11 mouse cellular contexts compared by ENCODE assay signal in genomic region chr11:115335223-115335622, GRCm38 (mm10). TPM values are rescaled to one million over a fixed set of nuclear protein-coding genes. Genes with fewer than 3 reads are reported as not detected.
DNase-seq lines count a peak whose midpoint lies in the region; ATAC-seq lines count a peak whose summit lies in the region.
"Had no signal": no experiment of that assay in that cellular context is flagged by ENCODE, and none has a peak within 500 bp of the region (broad histone marks: within the 10 kb centered on the region; RNA-seq: fewer than 3 reads in every experiment).

No protein-coding gene starts in this region.

- H3K36me3 ChIP-seq in hindbrain, embryonic 12.5 days: no peaks in the 10 kb centered on the region
- no peaks in the 10 kb centered on the region for H3K36me3 ChIP-seq in hindbrain, embryonic 11.5 days (ENCODE audit: control insufficient read depth, insufficient read depth, low read length)
- H3K36me3 ChIP-seq in midbrain, embryonic 10.5 days: no peaks in the 10 kb centered on the region
- H3K36me3 ChIP-seq in midbrain, embryonic 14.5 days (ENCODE audit: control insufficient read depth, insufficient read depth, low read length): no peaks in the 10 kb centered on the region
- no peaks in the 10 kb centered on the region for H3K36me3 ChIP-seq in stomach, embryonic 15.5 days
- H3K36me3 ChIP-seq: heart, embryonic 13.5 days had no signal

- 63% methylated on average over 12 of the region's 12 CpGs for WGBS in hindbrain, embryonic 12.5 days
- 62% methylated on average over 12 of the region's 12 CpGs for WGBS in hindbrain, embryonic 11.5 days
- WGBS in midbrain, embryonic 10.5 days: 56% methylated on average over 12 of the region's 12 CpGs
- WGBS in midbrain, embryonic 14.5 days: 52% methylated on average over 12 of the region's 12 CpGs
- WGBS in stomach, embryonic 15.5 days: 50% methylated on average over 12 of the region's 12 CpGs

- no peak overlapping the region for H3K4me3 ChIP-seq in hindbrain, embryonic 12.5 days
- no peak overlapping the region for H3K4me3 ChIP-seq in hindbrain, embryonic 11.5 days (ENCODE audit: low read depth, low read length)
- peak overlapping the region; percentile 43; the same call in 1 of the 2 replicates for H3K4me3 ChIP-seq in midbrain, embryonic 10.5 days
- no peak overlapping the region for H3K4me3 ChIP-seq in midbrain, embryonic 14.5 days (replicated peaks; ENCODE audit: low read depth, low read length)
- H3K4me3 ChIP-seq in stomach, embryonic 15.5 days (replicated peaks): 0 out of 2 replicates have a peak overlapping the region, but pooled peaks have one; percentile 3

- H3K9me3 ChIP-seq in hindbrain, embryonic 12.5 days (replicated peaks): no peaks in the 10 kb centered on the region
- no peaks in the 10 kb centered on the region for H3K9me3 ChIP-seq in hindbrain, embryonic 11.5 days (ENCODE audit: control insufficient read depth, low read length)
- no peaks in the 10 kb centered on the region for H3K9me3 ChIP-seq in midbrain, embryonic 10.5 days (replicated peaks)
- no peaks in the 10 kb centered on the region for H3K9me3 ChIP-seq in midbrain, embryonic 14.5 days (ENCODE audit: control insufficient read depth, low read length)
- H3K9me3 ChIP-seq in stomach, embryonic 15.5 days: no peaks in the 10 kb centered on the region
- H3K9me3 ChIP-seq: heart, embryonic 13.5 days had no signal

- H3K4me1 ChIP-seq in hindbrain, embryonic 12.5 days: peaks cover 6% of the 10 kb centered on the region; the same call in 1 of the 2 replicates
- 0 out of 2 replicates have a peak, but pooled peaks cover 3% of the 10 kb centered on the region for H3K4me1 ChIP-seq in hindbrain, embryonic 11.5 days (replicated peaks; ENCODE audit: control insufficient read depth, insufficient read depth, low read length)
- H3K4me1 ChIP-seq in midbrain, embryonic 10.5 days: peaks cover 38% of the 10 kb centered on the region
- no peaks in the 10 kb centered on the region; the same call in 1 of the 2 replicates for H3K4me1 ChIP-seq in midbrain, embryonic 14.5 days (ENCODE audit: control insufficient read depth, insufficient read depth, low read length)
- peaks cover 12% of the 10 kb centered on the region for H3K4me1 ChIP-seq in stomach, embryonic 15.5 days
- H3K4me1 ChIP-seq: heart, embryonic 13.5 days had no signal

- peaks cover 64% of the 10 kb centered on the region for H3K27me3 ChIP-seq in hindbrain, embryonic 12.5 days
- peaks cover 26% of the 10 kb centered on the region for H3K27me3 ChIP-seq in hindbrain, embryonic 11.5 days (ENCODE audit: control insufficient read depth, insufficient read depth, low read length)
- H3K27me3 ChIP-seq in midbrain, embryonic 10.5 days (ENCODE audit: low read depth, poor library complexity, severe bottlenecking): peaks cover 92% of the 10 kb centered on the region
- peaks cover 17% of the 10 kb centered on the region; the same call in 1 of the 2 replicates for H3K27me3 ChIP-seq in midbrain, embryonic 14.5 days (ENCODE audit: control insufficient read depth, insufficient read depth, low read length)
- peaks cover 53% of the 10 kb centered on the region for H3K27me3 ChIP-seq in stomach, embryonic 15.5 days (replicated peaks)

- DNase-seq in hindbrain, embryonic 11.5 days (ENCODE audit: low spot score): no peak
- DNase-seq in midbrain, embryonic 10.5 days (ENCODE audit: low spot score): no peak
- DNase-seq in midbrain, embryonic 14.5 days: no peak
- peak; percentile 18 to 71 for DNase-seq in kidney, postnatal 36 days
- no peak for DNase-seq in right cerebral cortex, postnatal 14 days
- DNase-seq: left cerebral cortex, postnatal 4 days had no signal

- H3K4me2 ChIP-seq in hindbrain, embryonic 12.5 days (replicated peaks): peak overlapping the region; percentile 49; the same call in 1 of the 2 replicates
- H3K4me2 ChIP-seq in hindbrain, embryonic 11.5 days (replicated peaks; ENCODE audit: low read depth, low read length): no peak overlapping the region
- no peak overlapping the region; the same call in 1 of the 2 replicates for H3K4me2 ChIP-seq in midbrain, embryonic 14.5 days (ENCODE audit: low read length)
- peak overlapping the region; percentile 49 for H3K4me2 ChIP-seq in stomach, embryonic 15.5 days

- no peak for ATAC-seq in hindbrain, embryonic 12.5 days (ENCODE audit: low FRiP score)
- no peak for ATAC-seq in hindbrain, embryonic 11.5 days (ENCODE audit: low FRiP score)
- no peak for ATAC-seq in midbrain, embryonic 14.5 days (ENCODE audit: low FRiP score, low TSS enrichment)
- ATAC-seq in stomach, embryonic 15.5 days (ENCODE audit: insufficient read depth, low FRiP score, low read depth): no peak

- no peak overlapping the region for H3K27ac ChIP-seq in hindbrain, embryonic 12.5 days
- no peak overlapping the region for H3K27ac ChIP-seq in hindbrain, embryonic 11.5 days (ENCODE audit: low read depth, low read length)
- no peak overlapping the region for H3K27ac ChIP-seq in midbrain, embryonic 10.5 days (replicated peaks)
- H3K27ac ChIP-seq in midbrain, embryonic 14.5 days (replicated peaks; ENCODE audit: low read depth, low read length): no peak overlapping the region
- no peak overlapping the region for H3K27ac ChIP-seq in stomach, embryonic 15.5 days
- H3K27ac ChIP-seq: heart, embryonic 13.5 days; liver, embryonic 14.5 days had no signal

- no peak overlapping the region for H3K9ac ChIP-seq in hindbrain, embryonic 12.5 days
- no peak overlapping the region for H3K9ac ChIP-seq in hindbrain, embryonic 11.5 days (ENCODE audit: low read depth, low read length)
- H3K9ac ChIP-seq in midbrain, embryonic 14.5 days (replicated peaks; ENCODE audit: low read length): no peak overlapping the region
- H3K9ac ChIP-seq in stomach, embryonic 15.5 days: no peak overlapping the region
- H3K9ac ChIP-seq: heart, embryonic 13.5 days; liver, embryonic 14.5 days had no signal

RNA-seq across cellular contexts. Expression of gene Otop3, which starts 0.7 kb away (rescaled TPM):
- 0.13 and 0.17 TPM in 2 replicates for polyA plus RNA-seq in hindbrain, embryonic 12.5 days (2016; fragmentation: Nextera tagmentation; extraction: Ambion mirVana)
- 0.15 and 0.20 TPM in 2 replicates for polyA plus RNA-seq in hindbrain, embryonic 11.5 days (2014; fragmentation: Nextera tagmentation; extraction: Ambion mirVana)
- 0.37 and 0.42 TPM in 2 replicates for polyA plus RNA-seq in midbrain, embryonic 10.5 days (2016; fragmentation: Nextera tagmentation; extraction: Ambion mirVana)
- polyA plus RNA-seq in midbrain, embryonic 14.5 days (2014; fragmentation: Nextera tagmentation; extraction: Ambion mirVana): 0.54 and 1.4 TPM in 2 replicates
- polyA plus RNA-seq in stomach, embryonic 15.5 days (2015; fragmentation: Nextera tagmentation; extraction: Ambion mirVana): 2.4 and 2.7 TPM in 2 replicates
- polyA plus RNA-seq: heart, embryonic 13.5 days; liver, embryonic 14.5 days; thymus, postnatal 0 days had no signal

RNA-seq across cellular contexts. Expression of gene Ush1g, which starts 13.4 kb away (rescaled TPM):
- not detected in 2 replicates for polyA plus RNA-seq in hindbrain, embryonic 12.5 days (2016; fragmentation: Nextera tagmentation; extraction: Ambion mirVana)
- polyA plus RNA-seq in hindbrain, embryonic 11.5 days (2014; fragmentation: Nextera tagmentation; extraction: Ambion mirVana): 0.05 TPM in 1 of 2 replicates, not detected in the other
- polyA plus RNA-seq in midbrain, embryonic 10.5 days (2016; fragmentation: Nextera tagmentation; extraction: Ambion mirVana): not detected in 2 replicates
- 0.08 and 0.16 TPM in 2 replicates for polyA plus RNA-seq in midbrain, embryonic 14.5 days (2014; fragmentation: Nextera tagmentation; extraction: Ambion mirVana)
- 0.26 and 0.35 TPM in 2 replicates for polyA plus RNA-seq in stomach, embryonic 15.5 days (2015; fragmentation: Nextera tagmentation; extraction: Ambion mirVana)
- polyA plus RNA-seq: thymus, postnatal 0 days had no signal

RNA-seq across cellular contexts. Expression of gene Otop2, which starts 28.3 kb away (rescaled TPM):
- polyA plus RNA-seq in hindbrain, embryonic 12.5 days (2016; fragmentation: Nextera tagmentation; extraction: Ambion mirVana): not detected in 2 replicates
- not detected in 2 replicates for polyA plus RNA-seq in hindbrain, embryonic 11.5 days (2014; fragmentation: Nextera tagmentation; extraction: Ambion mirVana)
- not detected in 2 replicates for polyA plus RNA-seq in midbrain, embryonic 10.5 days (2016; fragmentation: Nextera tagmentation; extraction: Ambion mirVana)
- not detected in 2 replicates for polyA plus RNA-seq in midbrain, embryonic 14.5 days (2014; fragmentation: Nextera tagmentation; extraction: Ambion mirVana)
- 0.46 and 0.90 TPM in 2 replicates for polyA plus RNA-seq in stomach, embryonic 15.5 days (2015; fragmentation: Nextera tagmentation; extraction: Ambion mirVana)
- polyA plus RNA-seq: heart, embryonic 13.5 days; liver, embryonic 14.5 days; thymus, postnatal 0 days had no signal

RNA-seq across cellular contexts. Expression of gene Hid1, which starts 32.3 kb away (rescaled TPM):
- 26.5 and 28.0 TPM in 2 replicates for polyA plus RNA-seq in hindbrain, embryonic 12.5 days (2016; fragmentation: Nextera tagmentation; extraction: Ambion mirVana)
- 10.9 and 15.3 TPM in 2 replicates for polyA plus RNA-seq in hindbrain, embryonic 11.5 days (2014; fragmentation: Nextera tagmentation; extraction: Ambion mirVana)
- 12.1 and 18.1 TPM in 2 replicates for polyA plus RNA-seq in midbrain, embryonic 10.5 days (2016; fragmentation: Nextera tagmentation; extraction: Ambion mirVana)
- polyA plus RNA-seq in midbrain, embryonic 14.5 days (2014; fragmentation: Nextera tagmentation; extraction: Ambion mirVana): 43.3 and 52.6 TPM in 2 replicates
- polyA plus RNA-seq in stomach, embryonic 15.5 days (2015; fragmentation: Nextera tagmentation; extraction: Ambion mirVana): 32.9 and 41.0 TPM in 2 replicates

RNA-seq across cellular contexts. Expression of gene Fads6, which starts 37.8 kb away (rescaled TPM):
- 0.13 and 0.25 TPM in 2 replicates for polyA plus RNA-seq in hindbrain, embryonic 12.5 days (2016; fragmentation: Nextera tagmentation; extraction: Ambion mirVana)
- polyA plus RNA-seq in hindbrain, embryonic 11.5 days (2014; fragmentation: Nextera tagmentation; extraction: Ambion mirVana): 0.40 and 0.52 TPM in 2 replicates
- 0.22 and 0.37 TPM in 2 replicates for polyA plus RNA-seq in midbrain, embryonic 10.5 days (2016; fragmentation: Nextera tagmentation; extraction: Ambion mirVana)
- 0.72 and 1.4 TPM in 2 replicates for polyA plus RNA-seq in midbrain, embryonic 14.5 days (2014; fragmentation: Nextera tagmentation; extraction: Ambion mirVana)
- polyA plus RNA-seq in stomach, embryonic 15.5 days (2015; fragmentation: Nextera tagmentation; extraction: Ambion mirVana): 2.0 TPM in 2 replicates

Comparison
In these comparisons a context has a peak if more than half of its experiments do, and no peak if none do; other contexts are left out.
1. H3K4me2 ChIP-seq: peak in hindbrain, embryonic 12.5 days (single experiment) and stomach, embryonic 15.5 days (single experiment); none in hindbrain, embryonic 11.5 days (single experiment) and midbrain, embryonic 14.5 days (single experiment).
2. H3K4me3 ChIP-seq: peak in midbrain, embryonic 10.5 days (single experiment) and stomach, embryonic 15.5 days (single experiment); none in hindbrain, embryonic 12.5 days (single experiment), hindbrain, embryonic 11.5 days (single experiment) and midbrain, embryonic 14.5 days (single experiment).
3. DNase-seq: peak in kidney, postnatal 36 days (2 of 2); none in hindbrain, embryonic 11.5 days (single experiment), midbrain, embryonic 10.5 days (single experiment), midbrain, embryonic 14.5 days (single experiment) and right cerebral cortex, postnatal 14 days (single experiment).